Mouse (Mus musculus): Measurements from ENCODE around the gene Olfr47. TPM values are rescaled to one million over a fixed set of nuclear protein-coding genes. Genes with fewer than 3 reads are reported as not detected.
"Not testable (repeated sequence)": the region's sequence is repeated elsewhere in the genome, so short reads cannot be mapped to it uniquely, and the experiment has no call there.

Olfr47 gene
- polyA plus RNA-seq (2014; fragmentation: Nextera tagmentation; extraction: Ambion mirVana) = not detected in 2 replicates

GRCm38 (mm10) chr6:43231255-43231654 lies at the start of gene Olfr47:
TSS of gene Olfr47 (plus strand) at chr6:43231529.
- H3K9ac ChIP-seq (ENCODE audit: low read depth, low read length); ATAC-seq (replicated peaks; ENCODE audit: insufficient number of reproducible peaks, low FRiP score, low TSS enrichment); H3K27me3 ChIP-seq (ENCODE audit: control insufficient read depth, insufficient read depth, low read length); H3K27ac ChIP-seq (ENCODE audit: low read depth, low read length); H3K36me3 ChIP-seq (ENCODE audit: control insufficient read depth, insufficient read depth, low read length); H3K4me2 ChIP-seq; H3K4me3 ChIP-seq (ENCODE audit: low read depth, low read length); H3K9me3 ChIP-seq (replicated peaks; ENCODE audit: control insufficient read depth, low read length); H3K4me1 ChIP-seq (ENCODE audit: control insufficient read depth, insufficient read depth, low read length): not testable (repeated sequence)
- WGBS (ENCODE audit: insufficient replicate concordance) = 71% methylated on average over 1 of the region's 1 CpGs

- H3K4me3 ChIP-seq (ENCODE audit: low read depth, low read length) = no peak overlapping the region
- H3K9me3 ChIP-seq (replicated peaks; ENCODE audit: control insufficient read depth, low read length) = no peaks in the 10 kb centered on the region
- H3K4me1 ChIP-seq (ENCODE audit: control insufficient read depth, insufficient read depth, low read length) = no peaks in the 10 kb centered on the region
- no peak overlapping the region for H3K9ac ChIP-seq (ENCODE audit: low read depth, low read length)
- H3K27ac ChIP-seq (ENCODE audit: low read depth, low read length) = no peak overlapping the region
- no peak for ATAC-seq (replicated peaks; ENCODE audit: insufficient number of reproducible peaks, low FRiP score, low TSS enrichment)
- no peaks in the 10 kb centered on the region for H3K36me3 ChIP-seq (ENCODE audit: control insufficient read depth, insufficient read depth, low read length)
- 69% methylated on average over 3 of the region's 3 CpGs for WGBS (ENCODE audit: insufficient replicate concordance)
- no peaks in the 10 kb centered on the region for H3K27me3 ChIP-seq (ENCODE audit: control insufficient read depth, insufficient read depth, low read length)
- no peak overlapping the region for H3K4me2 ChIP-seq
These were observed 40.3 kb upstream of the Olfr47 start for GRCm38 (mm10) chr6:43190986-43191385.

GRCm38 (mm10) chr6:43196781-43197180 lies 34.5 kb upstream of the Olfr47 start, which contains the start of gene Olfr435:
TSS of gene Olfr435 (plus strand) at chr6:43197146.
- ATAC-seq (replicated peaks; ENCODE audit: insufficient number of reproducible peaks, low FRiP score, low TSS enrichment) = no peak
- Histone ChIP-seq H3K27me3 (ENCODE audit: control insufficient read depth, insufficient read depth, low read length) (no peaks in the 10 kb centered on the region), H3K9me3 (replicated peaks; ENCODE audit: control insufficient read depth, low read length) (no peaks in the 10 kb centered on the region), H3K4me3 (ENCODE audit: low read depth, low read length) (no peak within 1 kb of the TSS), H3K9ac (ENCODE audit: low read depth, low read length) (no peak within 1 kb of the TSS), H3K4me2 (no peak within 1 kb of the TSS), H3K4me1 (ENCODE audit: control insufficient read depth, insufficient read depth, low read length) (no peaks in the 10 kb centered on the region), H3K27ac (ENCODE audit: low read depth, low read length) (no peak within 1 kb of the TSS), H3K36me3 (ENCODE audit: control insufficient read depth, insufficient read depth, low read length) (no peaks in the 10 kb centered on the region)

- Histone ChIP-seq H3K9ac (ENCODE audit: low read depth, low read length) (no peak overlapping the region), H3K4me1 (ENCODE audit: control insufficient read depth, insufficient read depth, low read length) (no peaks in the 10 kb centered on the region), H3K9me3 (replicated peaks; ENCODE audit: control insufficient read depth, low read length) (no peaks in the 10 kb centered on the region), H3K4me3 (ENCODE audit: low read depth, low read length) (no peak overlapping the region), H3K36me3 (ENCODE audit: control insufficient read depth, insufficient read depth, low read length) (no peaks in the 10 kb centered on the region), H3K4me2 (no peak overlapping the region), H3K27ac (ENCODE audit: low read depth, low read length) (no peak overlapping the region), H3K27me3 (ENCODE audit: control insufficient read depth, insufficient read depth, low read length) (no peaks in the 10 kb centered on the region)
- 57% methylated on average over 3 of the region's 3 CpGs for WGBS (ENCODE audit: insufficient replicate concordance)
- no peak for ATAC-seq (replicated peaks; ENCODE audit: insufficient number of reproducible peaks, low FRiP score, low TSS enrichment)
These were observed 33.2 kb upstream of the Olfr47 start for GRCm38 (mm10) chr6:43198094-43198493.

GRCm38 (mm10) chr6:43202786-43203185 lies 28.5 kb upstream of the Olfr47 start:
- Histone ChIP-seq H3K9ac (ENCODE audit: low read depth, low read length) (no peak overlapping the region), H3K4me2 (no peak overlapping the region), H3K36me3 (ENCODE audit: control insufficient read depth, insufficient read depth, low read length) (no peaks in the 10 kb centered on the region), H3K4me3 (ENCODE audit: low read depth, low read length) (no peak overlapping the region), H3K4me1 (ENCODE audit: control insufficient read depth, insufficient read depth, low read length) (no peaks in the 10 kb centered on the region), H3K27ac (ENCODE audit: low read depth, low read length) (no peak overlapping the region), H3K9me3 (replicated peaks; ENCODE audit: control insufficient read depth, low read length) (no peaks in the 10 kb centered on the region), H3K27me3 (ENCODE audit: control insufficient read depth, insufficient read depth, low read length) (no peaks in the 10 kb centered on the region)
- ATAC-seq (replicated peaks; ENCODE audit: insufficient number of reproducible peaks, low FRiP score, low TSS enrichment) = no peak

GRCm38 (mm10) chr6:43205355-43205754 lies 26.0 kb upstream of the Olfr47 start:
- ATAC-seq (replicated peaks; ENCODE audit: insufficient number of reproducible peaks, low FRiP score, low TSS enrichment) = no peak
- no peaks in the 10 kb centered on the region for H3K4me1 ChIP-seq (ENCODE audit: control insufficient read depth, insufficient read depth, low read length)
- H3K27ac ChIP-seq (ENCODE audit: low read depth, low read length) = no peak overlapping the region
- no peak overlapping the region for H3K4me2 ChIP-seq
- H3K9ac ChIP-seq (ENCODE audit: low read depth, low read length) = no peak overlapping the region
- H3K27me3 ChIP-seq (ENCODE audit: control insufficient read depth, insufficient read depth, low read length) = no peaks in the 10 kb centered on the region
- H3K9me3 ChIP-seq (replicated peaks; ENCODE audit: control insufficient read depth, low read length) = no peaks in the 10 kb centered on the region
- no peaks in the 10 kb centered on the region for H3K36me3 ChIP-seq (ENCODE audit: control insufficient read depth, insufficient read depth, low read length)
- 49% methylated on average over 2 of the region's 2 CpGs for WGBS (ENCODE audit: insufficient replicate concordance)
- no peak overlapping the region for H3K4me3 ChIP-seq (ENCODE audit: low read depth, low read length)

- not testable (repeated sequence) for H3K4me3 ChIP-seq (ENCODE audit: low read depth, low read length); H3K36me3 ChIP-seq (ENCODE audit: control insufficient read depth, insufficient read depth, low read length); H3K27ac ChIP-seq (ENCODE audit: low read depth, low read length); H3K4me2 ChIP-seq; H3K9me3 ChIP-seq (replicated peaks; ENCODE audit: control insufficient read depth, low read length); H3K4me1 ChIP-seq (ENCODE audit: control insufficient read depth, insufficient read depth, low read length); H3K27me3 ChIP-seq (ENCODE audit: control insufficient read depth, insufficient read depth, low read length); H3K9ac ChIP-seq (ENCODE audit: low read depth, low read length); ATAC-seq (replicated peaks; ENCODE audit: insufficient number of reproducible peaks, low FRiP score, low TSS enrichment)
These were observed 18.5 kb upstream of the Olfr47 start, which contains the start of gene Olfr434 for GRCm38 (mm10) chr6:43212873-43213272. TSS of gene Olfr434 (plus strand) at chr6:43213021.

GRCm38 (mm10) chr6:43242061-43242460 lies 10.7 kb downstream of the Olfr47 start:
- no peaks in the 10 kb centered on the region for H3K27me3 ChIP-seq (ENCODE audit: control insufficient read depth, insufficient read depth, low read length)
- WGBS (ENCODE audit: insufficient replicate concordance) = 9% methylated on average over 4 of the region's 4 CpGs

GRCm38 (mm10) chr6:43247396-43247795 lies 16.1 kb downstream of the Olfr47 start:
- no peak overlapping the region for H3K4me2 ChIP-seq
- ATAC-seq (replicated peaks; ENCODE audit: insufficient number of reproducible peaks, low FRiP score, low TSS enrichment) = no peak
- no peak overlapping the region for H3K9ac ChIP-seq (ENCODE audit: low read depth, low read length)
- no peak overlapping the region for H3K4me3 ChIP-seq (ENCODE audit: low read depth, low read length)
- H3K9me3 ChIP-seq (replicated peaks; ENCODE audit: control insufficient read depth, low read length) = no peaks in the 10 kb centered on the region
- H3K36me3 ChIP-seq (ENCODE audit: control insufficient read depth, insufficient read depth, low read length) = no peaks in the 10 kb centered on the region
- WGBS (ENCODE audit: insufficient replicate concordance) = 46% methylated on average over 3 of the region's 3 CpGs
- H3K27me3 ChIP-seq (ENCODE audit: control insufficient read depth, insufficient read depth, low read length) = no peaks in the 10 kb centered on the region
- peaks cover 5% of the 10 kb centered on the region for H3K4me1 ChIP-seq (ENCODE audit: control insufficient read depth, insufficient read depth, low read length)
- H3K27ac ChIP-seq (ENCODE audit: low read depth, low read length) = no peak overlapping the region

More at GRCm38 (mm10) chr6:43242061-43242460, 10.7 kb downstream of the Olfr47 start:
- no peak overlapping the region for H3K27ac ChIP-seq (ENCODE audit: low read depth, low read length)
- no peak overlapping the region for H3K4me3 ChIP-seq (ENCODE audit: low read depth, low read length)
- no peaks in the 10 kb centered on the region for H3K9me3 ChIP-seq (replicated peaks; ENCODE audit: control insufficient read depth, low read length)
- no peak overlapping the region for H3K9ac ChIP-seq (ENCODE audit: low read depth, low read length)
- H3K4me2 ChIP-seq = no peak overlapping the region
- H3K4me1 ChIP-seq (ENCODE audit: control insufficient read depth, insufficient read depth, low read length) = no peaks in the 10 kb centered on the region
- H3K36me3 ChIP-seq (ENCODE audit: control insufficient read depth, insufficient read depth, low read length) = no peaks in the 10 kb centered on the region
- no peak for ATAC-seq (replicated peaks; ENCODE audit: insufficient number of reproducible peaks, low FRiP score, low TSS enrichment)
